Mouse (Mus musculus) gastrocnemius, postnatal 36 days (tissue): ENCODE data around the gene Ctrl. TPM values are rescaled to one million over a fixed set of nuclear protein-coding genes. Genes with fewer than 3 reads are reported as not detected.

ENCODE experiments used
- DNase-seq, 2 experiments: peaks; one replicate each; pipeline ENCODE4 v3.0.0; 2022
- intact Hi-C: fragments of 180-260 bp; cut with DNase I; formaldehyde crosslinking; loops from one replicate; pipeline ENCODE4 v1.15.1; 2025
- total RNA-seq, 2 experiments: library from RNA; stranded (reverse); gene quantifications; 2 replicates each; pipeline ENCODE4 v1.2.3; 2021

Gene Ctrl
- total RNA-seq, 2 experiments from 2014 or later, result not detected

DNA sequence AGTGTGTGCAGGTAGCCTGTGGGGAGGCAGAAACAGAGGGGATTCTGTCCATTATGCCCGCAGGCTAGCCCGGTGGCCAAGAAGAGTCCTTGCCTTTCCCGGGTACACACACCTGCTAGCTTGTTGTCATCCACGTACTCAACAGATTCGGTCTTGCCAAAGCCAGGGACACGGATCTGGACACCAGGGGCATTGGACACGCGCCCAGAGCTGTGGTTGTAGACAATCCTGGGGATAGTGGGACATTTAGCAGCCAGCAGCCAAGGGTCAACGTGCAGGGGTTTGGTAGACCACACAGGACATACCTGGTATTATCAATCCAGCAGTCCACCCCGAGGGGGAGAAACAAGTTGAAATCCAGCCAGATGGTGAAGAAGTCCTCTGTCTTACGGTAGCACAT lies 8.4 kb upstream of the Ctrl start:
- intact Hi-C loops, result no loop called here
- no peak for DNase-seq

DNA sequence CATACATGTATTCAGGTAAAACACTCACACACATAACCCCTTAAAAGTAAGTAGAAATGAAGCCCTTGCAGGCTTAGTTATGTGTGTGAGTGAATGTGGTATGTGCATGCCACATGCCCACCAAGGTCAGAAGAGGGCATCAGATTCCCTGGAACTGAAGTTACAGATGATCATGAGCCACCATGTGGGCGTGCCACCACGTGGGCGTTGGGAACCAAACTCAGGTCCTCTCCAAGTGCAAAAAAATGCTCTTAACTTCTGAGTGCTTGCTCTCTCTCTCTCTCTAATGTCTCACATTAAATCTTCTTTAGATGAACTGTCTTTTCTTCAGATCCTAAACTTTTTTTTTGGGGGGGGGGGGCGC lies 4.6 kb upstream of the Ctrl start, which contains the start of gene Psmb10:
Gene Psmb10 (minus strand): TSS at position 139 of the 364 bp plus-strand sequence.
- intact Hi-C loops, result no loop called here

DNA sequence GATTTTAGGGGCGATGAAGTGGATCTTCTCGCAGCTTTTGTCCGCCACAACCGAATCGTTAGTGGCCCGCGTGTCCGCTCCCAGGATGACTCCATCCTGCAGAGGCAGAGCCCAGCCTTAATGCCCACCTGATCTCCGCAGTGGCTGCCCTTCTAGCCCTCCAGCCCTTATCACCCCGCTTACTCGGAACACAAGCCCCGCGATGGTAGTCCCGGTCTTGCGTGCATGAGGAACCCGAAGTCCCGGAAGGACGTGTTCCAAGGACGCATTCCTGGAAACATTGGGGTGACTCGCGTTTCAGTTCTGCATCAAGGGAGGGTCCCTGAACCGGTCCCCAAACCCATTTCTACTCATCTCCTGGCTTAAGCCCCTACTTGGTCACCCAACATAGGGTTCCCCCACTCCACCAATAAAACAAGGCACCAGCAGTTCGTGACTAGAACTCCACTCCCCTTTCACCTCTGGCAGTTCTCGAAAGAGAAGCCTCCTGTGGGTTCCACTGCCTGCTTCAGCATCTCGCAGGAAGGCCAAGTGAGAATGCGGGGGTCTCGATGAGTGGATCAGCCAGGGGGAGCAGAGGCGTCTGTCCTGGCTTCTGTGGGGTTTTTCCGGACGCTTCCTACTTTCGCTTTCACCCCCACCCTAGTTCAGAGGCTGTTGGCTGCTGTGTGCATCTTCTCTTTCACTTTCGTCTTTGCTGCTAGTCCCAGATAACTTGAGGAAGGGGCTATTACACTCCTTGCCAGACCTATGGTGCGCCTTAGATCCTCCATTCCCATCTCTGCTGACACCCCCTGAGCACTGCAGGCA lies 4.0 kb upstream of the Ctrl start:
- intact Hi-C loops, result no loop called here
- DNase-seq, result peak in 1 of 2 experiments; percentile 27

More for the DNA sequence above, 4.6 kb upstream of the Ctrl start, which contains the start of gene Psmb10:
- no peak for DNase-seq

DNA sequence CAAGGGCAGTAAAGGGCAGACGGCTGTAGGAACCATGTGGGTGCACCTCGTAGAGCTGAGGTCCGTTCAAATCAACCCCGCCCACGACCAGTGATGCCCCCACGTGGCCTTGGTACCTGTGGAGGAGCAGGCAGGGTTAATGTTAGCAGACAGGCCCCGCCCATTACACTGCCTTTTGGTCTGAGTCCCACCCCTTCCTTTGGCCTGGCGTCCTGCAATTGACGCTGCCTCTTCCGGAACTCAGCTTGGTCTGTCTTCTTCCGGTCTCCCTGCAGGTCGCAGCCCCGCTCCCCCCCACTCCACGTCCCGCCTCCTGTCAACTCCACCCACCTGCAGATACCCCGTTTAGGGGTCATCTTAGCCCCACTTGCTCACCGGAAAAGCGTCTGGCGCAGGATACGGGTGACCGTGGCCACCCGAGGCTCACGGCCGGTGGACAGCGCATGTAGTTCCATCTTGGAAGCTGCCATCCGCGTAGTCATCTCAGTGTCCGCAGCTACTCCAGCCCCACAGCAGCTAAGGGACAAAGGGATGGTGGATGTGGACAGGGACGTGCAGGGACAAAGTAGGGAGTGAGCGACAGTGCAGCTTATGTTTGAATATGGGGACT lies 3.3 kb upstream of the Ctrl start:
- DNase-seq, result peak; percentile 82
- intact Hi-C loops, result no loop called here

DNA sequence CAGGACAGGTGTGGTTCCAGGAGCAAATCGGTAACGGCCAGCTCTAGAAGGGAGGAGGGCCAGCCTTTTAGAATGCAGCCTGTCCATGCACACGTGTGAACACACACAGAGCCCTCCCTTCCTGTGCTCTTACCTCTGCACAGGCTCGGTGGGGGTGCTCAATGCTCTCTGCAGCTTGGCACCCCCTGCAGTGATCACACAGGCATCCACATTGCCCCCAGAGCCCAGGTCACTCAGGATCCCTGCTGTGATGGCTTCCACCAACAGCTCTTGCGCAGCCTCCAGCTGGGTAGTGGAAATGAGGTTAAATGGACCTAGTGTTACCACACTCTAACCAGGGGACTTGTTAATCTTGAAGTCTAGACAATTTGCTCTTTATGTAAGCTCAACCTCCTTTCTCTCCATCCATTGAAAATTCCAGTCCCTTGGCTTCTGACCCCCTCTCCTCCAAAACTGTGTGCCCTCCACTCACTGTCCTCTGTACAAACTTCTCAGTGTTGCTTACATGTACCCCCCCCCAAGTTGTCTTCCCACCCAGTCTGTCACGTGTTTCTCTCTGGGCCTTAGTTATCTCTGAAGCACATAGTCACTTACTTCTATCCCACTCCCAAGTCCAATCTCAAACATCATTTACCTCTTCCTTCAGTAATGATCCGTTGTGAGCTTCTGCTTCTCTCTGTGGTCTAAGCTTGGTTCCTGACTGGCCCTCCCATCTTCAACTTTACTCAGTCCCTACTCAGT lies 2.4 kb upstream of the Ctrl start:
- DNase-seq, result no peak
- intact Hi-C loops, result no loop called here

DNA sequence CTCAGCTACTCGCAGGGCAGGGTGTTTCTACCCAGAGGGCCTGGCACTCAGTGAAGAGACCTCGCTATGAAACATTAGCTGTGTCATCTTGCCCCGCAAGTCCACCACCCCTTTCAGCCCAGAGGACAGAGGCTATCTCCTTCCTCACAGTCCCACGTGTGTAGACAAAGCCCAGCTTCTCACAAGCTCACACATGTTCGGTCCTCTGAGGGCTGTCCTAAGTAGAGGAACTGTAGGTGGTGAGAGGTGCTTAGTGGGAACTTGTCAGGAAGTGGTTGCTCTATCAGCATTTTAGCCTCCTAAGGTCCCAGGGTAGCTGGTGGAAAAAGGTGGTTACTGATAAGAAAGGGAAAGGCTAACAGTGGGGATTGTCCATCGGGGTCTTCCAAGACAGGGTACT lies 1.4 kb upstream of the Ctrl start:
- DNase-seq, result no peak
- intact Hi-C loops, result no loop called here

DNA sequence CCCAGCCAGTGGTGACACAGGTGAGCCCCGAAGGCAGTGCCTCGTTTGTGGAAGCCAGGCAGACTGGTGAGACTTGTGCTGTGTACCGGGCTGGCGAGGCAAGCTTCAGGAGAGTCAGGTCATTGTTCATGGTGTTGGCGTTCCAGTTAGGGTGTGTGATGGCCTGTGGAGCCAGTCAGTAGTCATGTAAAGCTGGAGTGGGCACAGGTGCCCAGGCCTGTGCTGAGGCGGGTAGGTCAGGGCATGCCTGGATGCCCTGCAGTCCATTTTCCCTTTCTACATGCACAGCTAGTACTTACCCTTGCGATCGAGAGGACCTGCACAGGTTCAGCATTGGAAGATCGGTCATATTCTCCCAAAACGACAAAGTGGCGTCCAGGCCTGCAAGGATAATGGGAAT lies 1.1 kb downstream of the Ctrl start:
- no peak for DNase-seq
- intact Hi-C loops, result loop anchor here (5.0 kb wide), 1 partner anchor 80 kb away; the partner anchor contains the start of gene Cenpt

DNA sequence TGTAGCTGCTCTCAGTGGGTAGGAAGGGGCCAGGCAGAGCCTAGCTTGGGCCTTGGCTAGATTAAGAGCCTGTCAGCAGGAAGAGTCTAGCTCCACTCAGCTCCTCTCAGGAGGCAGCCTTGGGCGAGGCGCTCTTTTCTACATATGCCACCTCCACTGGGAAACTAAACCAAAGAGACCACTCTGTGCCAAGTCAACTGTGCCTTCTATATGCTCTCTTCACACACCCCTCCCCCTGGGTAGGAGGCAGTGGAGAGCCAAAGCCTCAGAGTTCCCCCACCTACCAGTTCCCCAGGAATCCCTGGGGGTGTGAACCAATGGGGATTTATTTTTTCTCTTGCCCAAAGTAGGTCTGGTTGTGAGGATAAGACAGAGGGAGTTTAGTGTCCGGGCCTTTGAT lies 2.4 kb downstream of the Ctrl start:
- intact Hi-C loops, result loop anchor here (2.0 to 5.0 kb wide), 2 partner anchors 79 to 214 kb away; partner anchors contain the start of gene Cenpt
- no peak for DNase-seq

DNA sequence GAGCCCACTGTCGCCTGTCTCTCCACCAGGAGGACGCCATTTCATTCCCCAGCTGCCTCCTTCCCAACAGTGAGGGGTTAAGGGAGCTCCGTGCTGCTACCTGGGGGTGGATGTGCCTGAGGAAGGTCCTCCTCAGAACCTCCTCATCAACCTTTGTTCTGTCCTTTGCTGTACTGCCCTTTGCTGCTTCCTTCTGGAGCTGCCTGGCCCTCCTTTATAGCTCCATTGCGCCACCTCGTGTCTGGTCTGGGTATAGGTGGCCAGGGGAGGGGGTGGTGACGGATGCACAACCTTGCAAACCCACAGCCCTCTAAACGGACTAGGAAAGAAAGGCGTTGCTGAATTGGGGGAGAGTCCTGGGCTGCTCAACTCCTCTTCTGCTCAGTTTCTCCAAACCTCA lies 3.1 kb downstream of the Ctrl start:
- DNase-seq, result peak; percentile 78 to 79
- intact Hi-C loops, result loop anchor here (1.0 to 5.0 kb wide), 3 partner anchors 78 to 214 kb away; partner anchors contain the start of gene Cenpt

DNA sequence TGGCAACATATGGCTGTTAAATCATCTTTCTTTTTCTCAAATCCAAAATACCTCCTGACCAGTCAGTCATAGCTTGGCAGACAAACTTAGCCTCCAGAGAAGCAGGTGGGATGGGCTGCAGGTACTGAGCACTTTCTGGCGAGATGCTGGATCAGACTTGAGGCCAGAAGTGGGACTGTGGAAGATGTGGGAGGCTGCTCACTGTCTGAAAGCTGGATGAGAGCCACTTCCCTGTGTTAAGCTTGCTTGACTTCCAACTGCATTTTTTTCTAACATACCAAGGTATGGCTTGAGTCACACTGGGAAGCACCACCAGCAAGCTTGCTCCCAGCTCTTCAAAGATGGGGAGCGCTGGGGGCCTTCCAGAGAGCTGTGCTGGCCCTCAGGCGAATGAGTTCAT lies 8.5 kb downstream of the Ctrl start:
- intact Hi-C loops, result no loop called here
- DNase-seq, result no peak

DNA sequence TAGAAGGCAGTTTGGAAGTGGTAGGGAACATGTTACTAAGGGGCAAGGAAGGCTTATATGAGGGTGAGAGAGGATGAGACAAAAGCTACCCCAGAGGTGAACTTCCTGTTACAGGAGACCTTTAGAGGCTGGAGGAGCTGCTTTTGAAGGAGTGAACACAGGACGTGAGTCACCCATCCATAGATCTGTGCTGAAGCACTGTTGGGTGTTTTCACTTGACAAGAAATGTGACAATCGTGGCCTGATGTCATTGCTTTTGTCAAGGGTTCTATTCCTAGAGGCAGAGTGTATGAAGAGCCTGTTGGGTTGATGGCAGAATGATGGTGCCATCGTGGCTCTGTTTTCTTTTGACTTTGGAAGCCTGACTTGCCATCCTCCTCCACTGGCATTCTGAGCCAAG lies 14.3 kb downstream of the Ctrl start:
- DNase-seq, result no peak
- intact Hi-C loops, result no loop called here

DNA sequence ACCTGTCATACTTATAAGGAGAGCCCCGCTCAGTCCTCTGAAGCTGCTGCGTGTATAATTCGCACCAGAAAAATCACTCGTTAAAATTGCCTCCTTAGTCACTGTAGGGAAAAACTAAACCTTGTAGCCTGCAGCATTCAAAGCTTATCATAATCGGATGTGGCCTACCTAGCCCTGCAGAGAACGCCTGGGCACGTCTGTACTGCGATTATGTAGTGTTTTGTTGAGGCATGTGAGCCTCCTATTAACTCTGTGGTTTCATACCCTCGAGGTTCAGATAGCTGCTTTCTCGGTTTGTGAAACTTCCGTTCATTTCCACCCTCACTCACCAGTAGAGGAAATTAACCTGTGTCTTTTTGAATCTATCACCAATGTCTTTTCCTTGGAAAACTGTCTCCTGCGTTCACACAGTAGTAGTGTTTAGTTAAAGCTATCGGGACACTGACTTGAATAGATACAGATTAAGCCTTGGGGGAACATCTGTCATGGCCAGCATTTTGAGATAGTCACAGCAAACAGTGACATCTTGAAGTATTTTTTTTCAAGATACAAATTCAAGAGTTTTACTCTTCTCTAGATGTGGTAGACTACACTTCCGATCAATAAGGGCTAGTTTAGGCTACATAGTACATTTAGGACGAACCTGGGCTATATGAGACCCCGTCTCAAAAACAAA lies 32.6 kb downstream of the Ctrl start:
- intact Hi-C loops, result no loop called here

DNA sequence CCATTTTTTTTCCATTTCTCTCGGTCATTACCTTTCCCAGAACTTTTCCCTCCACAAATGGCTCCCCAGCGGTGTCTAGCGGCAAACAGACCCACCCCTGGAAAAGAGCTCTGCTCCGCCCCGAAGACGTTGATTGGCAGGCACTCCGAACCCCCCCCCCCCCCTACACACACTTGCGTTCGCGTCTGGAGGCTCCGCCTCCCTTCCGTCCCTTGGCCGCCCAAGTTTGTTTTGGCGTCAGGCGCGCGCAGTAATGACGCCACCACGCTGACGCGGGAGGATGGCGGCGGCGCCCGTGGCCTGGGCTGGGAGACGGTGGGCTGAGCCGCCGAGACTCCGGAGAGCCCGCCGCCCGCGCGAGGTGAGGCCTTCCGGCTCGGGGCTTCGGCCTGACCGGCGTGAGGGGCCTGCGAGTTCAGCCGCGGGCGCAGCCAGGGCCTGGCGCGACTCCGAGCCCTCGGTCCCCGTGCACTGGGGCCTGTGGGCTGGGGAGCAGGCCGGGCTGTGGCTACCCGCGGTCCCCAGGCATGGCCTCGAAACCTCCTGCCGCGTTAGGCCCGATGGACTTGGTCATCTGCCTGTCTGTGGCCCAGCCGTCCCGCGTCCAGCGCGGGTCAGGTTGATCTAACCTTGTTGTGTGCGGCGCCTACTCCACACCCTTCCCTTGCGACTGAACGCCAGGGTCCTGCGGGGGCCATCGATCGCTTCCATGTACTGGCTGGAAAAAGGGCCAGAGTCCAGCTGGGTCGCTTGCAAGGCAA lies 33.3 kb downstream of the Ctrl start, which contains the start of gene Pskh1:
Gene Pskh1 (plus strand): TSS at position 262 of the 761 bp plus-strand sequence.
- peak; percentile 86 to 90 for DNase-seq
- intact Hi-C loops, result no loop called here

More for the DNA sequence above, 32.6 kb downstream of the Ctrl start:
- no peak for DNase-seq

DNA sequence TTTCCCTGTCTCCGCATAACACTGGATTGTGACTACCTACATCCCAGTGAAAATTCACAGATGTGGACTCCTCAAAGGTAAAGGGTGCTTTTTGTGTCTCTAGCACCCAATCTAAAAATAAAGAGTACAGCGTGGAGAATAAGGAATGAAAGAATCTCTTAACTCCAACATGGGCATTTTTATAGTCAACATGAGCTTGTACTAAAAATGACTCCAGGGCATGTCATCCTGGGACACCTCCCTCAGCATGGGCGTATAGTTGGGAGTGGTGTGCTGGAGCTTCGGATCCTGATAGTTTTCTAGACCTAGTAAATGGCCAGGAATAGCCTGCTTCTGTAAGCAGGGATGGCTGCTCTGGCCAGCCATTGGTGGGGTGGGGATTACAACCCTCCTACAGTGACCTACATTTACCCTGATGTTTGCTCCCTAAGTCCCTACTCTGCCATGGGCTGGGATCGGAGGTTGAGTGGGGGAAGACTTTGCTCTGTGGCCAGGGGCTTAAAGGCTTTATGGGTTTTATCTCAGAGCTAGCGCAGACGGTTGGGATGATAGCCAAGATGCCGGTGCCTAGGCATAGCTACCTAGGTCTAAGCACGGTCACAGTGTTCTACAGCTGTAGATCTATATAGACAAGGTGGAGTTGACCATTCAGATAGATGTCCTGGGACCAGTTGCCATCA lies 35.7 kb downstream of the Ctrl start:
- intact Hi-C loops, result no loop called here
- no peak for DNase-seq

DNA sequence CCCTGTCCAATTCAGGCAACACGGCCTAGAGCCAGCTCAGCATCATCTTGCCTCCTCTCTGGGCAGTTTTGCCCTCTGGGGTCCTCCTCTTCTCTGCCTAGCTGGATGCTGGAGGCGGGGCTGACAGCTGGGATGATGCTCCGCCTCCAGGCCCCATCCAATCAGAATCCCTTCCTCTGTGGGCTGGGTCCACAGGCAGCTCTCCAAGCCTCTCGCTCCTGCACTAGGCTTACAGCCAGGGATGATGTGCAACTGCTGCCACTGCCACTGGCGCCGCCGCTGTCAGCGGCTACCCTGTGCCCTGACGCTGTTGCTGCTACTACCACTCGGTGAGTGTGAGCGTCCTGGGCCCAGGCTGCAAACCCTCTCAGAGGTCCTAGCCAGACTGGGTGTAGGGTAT lies 40.3 kb downstream of the Ctrl start, which contains the start of gene Nrn1l:
Gene Nrn1l (plus strand): TSS at position 229 of the 400 bp plus-strand sequence.
- intact Hi-C loops, result no loop called here
- DNase-seq, result peak; percentile 61 to 68

DNA sequence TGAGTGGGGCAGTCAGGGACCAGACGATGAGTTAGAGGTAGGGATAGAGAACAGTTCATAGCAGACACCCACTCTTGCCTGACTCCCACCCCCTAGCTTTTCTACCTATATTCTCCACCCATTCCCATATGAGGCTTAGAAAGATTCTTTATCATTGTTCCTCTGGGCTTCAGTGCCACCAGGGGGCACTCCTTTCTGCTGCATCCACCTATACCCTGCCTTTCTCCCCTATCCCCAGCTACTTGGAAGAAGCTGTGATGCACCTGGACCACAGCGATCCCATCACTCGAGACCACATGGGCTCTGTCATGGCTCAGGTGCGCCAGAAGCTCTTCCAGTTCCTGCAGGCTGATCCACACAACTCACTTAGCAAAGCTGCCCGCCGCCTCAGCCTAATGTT lies 41.2 kb downstream of the Ctrl start:
- no peak for DNase-seq
- intact Hi-C loops, result no loop called here

DNA sequence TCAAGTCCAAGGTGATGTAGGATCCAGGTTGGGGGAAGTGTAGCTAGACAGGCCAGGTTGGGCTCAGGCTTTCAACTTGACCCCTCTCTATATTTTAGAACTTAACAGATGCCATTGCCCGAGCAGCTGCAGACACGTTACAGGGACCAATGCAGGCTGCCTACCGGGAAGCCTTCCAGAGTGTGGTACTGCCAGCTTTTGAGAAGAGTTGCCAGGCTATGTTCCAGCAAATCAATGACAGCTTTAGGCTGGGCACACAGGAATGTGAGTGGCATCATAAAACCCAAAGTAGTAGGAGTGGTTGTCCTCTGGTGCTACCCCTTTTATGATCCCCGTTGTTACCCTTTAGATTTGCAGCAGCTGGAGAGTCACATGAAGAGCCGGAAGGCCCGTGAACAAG lies 42.8 kb downstream of the Ctrl start:
- intact Hi-C loops, result no loop called here
- DNase-seq, result no peak

DNA sequence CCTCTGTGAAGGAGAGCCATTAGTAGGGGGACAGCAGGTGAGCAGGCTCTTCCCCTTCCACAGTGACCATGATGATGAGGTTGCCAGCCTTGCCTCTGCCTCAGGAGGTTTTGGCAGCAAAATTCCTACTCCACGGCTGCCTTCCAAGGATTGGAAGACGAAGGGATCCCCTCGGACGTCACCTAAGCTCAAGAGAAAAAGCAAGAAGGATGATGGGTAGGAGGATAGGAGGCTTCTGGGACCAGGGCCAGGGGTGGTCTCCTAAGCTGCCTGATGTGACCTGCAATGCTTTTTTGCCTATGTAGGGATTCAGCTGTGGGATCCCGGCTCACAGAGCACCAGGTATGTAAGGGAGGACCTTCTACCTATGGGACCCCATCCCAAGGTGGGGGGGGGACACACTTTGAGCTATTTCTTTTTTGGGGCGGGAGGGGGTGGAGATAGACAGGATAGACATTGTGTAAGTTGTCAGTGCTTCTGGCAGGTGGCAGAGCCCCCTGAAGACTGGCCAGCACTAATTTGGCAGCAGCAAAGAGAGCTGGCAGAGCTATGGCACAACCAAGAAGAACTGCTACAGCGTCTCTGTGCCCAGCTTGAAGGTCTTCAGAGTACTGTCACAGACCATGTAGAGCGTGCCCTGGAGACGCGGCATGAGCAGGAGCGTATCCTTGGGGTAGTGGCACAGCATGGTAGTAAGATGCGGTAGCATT lies 43.8 kb downstream of the Ctrl start:
- no peak for DNase-seq
- intact Hi-C loops, result no loop called here
